Mouse (Mus musculus) brain, embryonic 14.5 days (tissue): ENCODE data around the gene Cpm.

ENCODE experiments used
- CTCF ChIP-seq: fragments of 200-500 bp; IDR thresholded peaks from 2 replicates; pipeline ENCODE4 v1.5.1; 2012; ENCODE audit warnings: inconsistent platforms, mild to moderate bottlenecking, moderate library complexity, borderline replicate concordance; ENCODE audit not compliant: insufficient read depth, insufficient read length; ENCODE audit errors: extremely low read depth
- POLR2A ChIP-seq: fragments of 200-500 bp; IDR thresholded peaks from 2 replicates; pipeline ENCODE4 v1.6.1; 2012; ENCODE audit warnings: mild to moderate bottlenecking, inconsistent platforms, borderline replicate concordance; ENCODE audit not compliant: poor library complexity, insufficient read depth, insufficient read length, severe bottlenecking; ENCODE audit errors: extremely low read depth

DNA sequence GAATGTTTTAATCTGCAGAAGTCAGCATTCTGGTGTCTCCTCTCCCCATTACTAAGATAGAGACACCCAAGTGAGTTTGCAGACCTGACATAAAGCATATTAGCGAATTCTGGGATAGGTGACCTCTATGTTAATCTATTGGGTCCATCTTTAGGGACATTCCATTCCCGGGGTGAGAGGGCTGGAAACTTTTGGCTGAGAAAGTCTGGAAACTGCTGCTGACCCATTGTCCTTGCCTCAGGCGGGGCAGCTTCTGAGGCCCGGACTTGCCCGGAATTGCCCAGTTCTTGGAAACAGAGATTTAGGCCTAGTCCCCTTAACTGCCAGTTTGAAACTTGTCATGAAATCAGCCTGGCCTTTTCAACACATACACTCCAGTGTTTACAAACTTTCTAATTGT is 82.1 kb downstream of the Cpm start:
- TF ChIP-seq CTCF (no peak), POLR2A (no peak)
